25 mouse cellular contexts compared by ENCODE assay signal in the genomic region with DNA sequence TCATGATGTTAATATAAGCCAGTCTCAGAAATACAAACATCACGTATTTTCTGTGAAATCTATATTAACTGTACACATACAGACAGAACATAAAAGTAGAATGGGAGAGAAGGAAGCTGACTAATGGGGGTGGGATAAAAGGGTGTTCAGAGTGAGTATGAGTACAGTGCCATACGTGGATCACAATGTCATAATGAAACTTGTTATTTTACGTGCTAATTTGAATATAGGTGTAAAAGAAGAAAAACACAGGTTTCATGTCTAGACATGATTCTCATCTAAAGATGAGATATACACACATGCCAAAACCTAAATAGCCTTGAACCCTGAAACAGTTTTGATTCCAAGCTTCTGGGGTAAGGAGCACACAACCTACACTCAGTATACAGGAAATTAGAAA.
"Had no signal": no experiment of that assay in that cellular context is flagged by ENCODE, and none has a peak within 500 bp of the region (broad histone marks: within the 10 kb centered on the region; RNA-seq: fewer than 3 reads in every experiment).

No protein-coding gene starts in this region.

- H3K36me3 ChIP-seq: heart, embryonic 10.5 days; heart, embryonic 12.5 days; hindbrain, embryonic 10.5 days; hindbrain, embryonic 12.5 days; kidney, embryonic 15.5 days; limb, embryonic 13.5 days; limb, embryonic 15.5 days; liver, embryonic 12.5 days had no signal

- H3K4me3 ChIP-seq: gastrocnemius, adult 2 months; heart, embryonic 10.5 days; heart, embryonic 12.5 days; hindbrain, embryonic 10.5 days; hindbrain, embryonic 12.5 days; kidney, embryonic 15.5 days; limb, embryonic 13.5 days; limb, embryonic 15.5 days; liver, embryonic 12.5 days had no signal

- H3K9ac ChIP-seq: heart, embryonic 12.5 days; hindbrain, embryonic 12.5 days; hindbrain, embryonic 14.5 days; kidney, embryonic 15.5 days; limb, embryonic 13.5 days; limb, embryonic 15.5 days; liver, embryonic 12.5 days; liver, embryonic 14.5 days had no signal

- H3K9me3 ChIP-seq: heart, embryonic 10.5 days; heart, embryonic 12.5 days; hindbrain, embryonic 10.5 days; hindbrain, embryonic 12.5 days; kidney, embryonic 15.5 days; limb, embryonic 13.5 days; limb, embryonic 15.5 days; liver, embryonic 12.5 days had no signal

- H3K4me2 ChIP-seq: heart, embryonic 12.5 days; hindbrain, embryonic 12.5 days; hindbrain, embryonic 14.5 days; kidney, embryonic 15.5 days; limb, embryonic 13.5 days; limb, embryonic 15.5 days; liver, embryonic 12.5 days had no signal

- H3K27ac ChIP-seq: gastrocnemius, adult 2 months; heart, embryonic 10.5 days; hindbrain, embryonic 10.5 days; hindbrain, embryonic 12.5 days; hindbrain, embryonic 14.5 days; kidney, embryonic 15.5 days; kidney, postnatal 0 days; limb, embryonic 13.5 days; limb, embryonic 15.5 days; liver, embryonic 12.5 days; liver, embryonic 14.5 days had no signal

- DNase-seq: gastrocnemius, adult 2 months; gastrocnemius, postnatal 14 days; gastrocnemius, postnatal 36 days; heart, adult 18-20 months; heart, postnatal 10 days; heart, postnatal 4 days; kidney, adult 11 months; kidney, adult 2 months; kidney, adult 9 months; kidney, postnatal 14 days; kidney, postnatal 36 days; layer of hippocampus, adult 9-11 months; layer of hippocampus, postnatal 36 days; left cerebral cortex, postnatal 4 days had no signal

- H3K27me3 ChIP-seq: heart, embryonic 12.5 days; hindbrain, embryonic 12.5 days; kidney, embryonic 15.5 days; limb, embryonic 13.5 days; limb, embryonic 15.5 days; liver, embryonic 12.5 days had no signal

- H3K4me1 ChIP-seq: heart, embryonic 10.5 days; heart, embryonic 12.5 days; hindbrain, embryonic 10.5 days; hindbrain, embryonic 12.5 days; kidney, embryonic 15.5 days; limb, embryonic 13.5 days; limb, embryonic 15.5 days; liver, embryonic 12.5 days had no signal
